Mouse (Mus musculus) hindbrain, embryonic 16.5 days (tissue): ENCODE data around the gene Tdp2. TPM values are rescaled to one million over a fixed set of nuclear protein-coding genes. Genes with fewer than 3 reads are reported as not detected.

Experiments
- ATAC-seq: fragments of 200-750 bp; cut with Nextera tagmentation; 2 replicates; pipeline ENCODE4 v1.8.0; 2017; ENCODE audit warnings: moderate TSS enrichment, moderate library complexity
- H3K27ac ChIP-seq: fragments of 300-500 bp; sonication (generic); 2 replicates; pipeline ENCODE4 v1.5.1; 2014; ENCODE audit warnings: low read depth, mild to moderate bottlenecking, control low read depth, low read length, moderate library complexity
- H3K27me3 ChIP-seq: fragments of 300-500 bp; sonication (generic); replicated peaks from 2 replicates; pipeline ENCODE4 v1.6.1; 2014; ENCODE audit warnings: low read length; ENCODE audit not compliant: control insufficient read depth, insufficient read depth
- H3K36me3 ChIP-seq: fragments of 300-500 bp; sonication (generic); 2 replicates; pipeline ENCODE4 v1.6.1; 2014; ENCODE audit warnings: mild to moderate bottlenecking, low read length, moderate library complexity, mixed read lengths; ENCODE audit not compliant: control insufficient read depth, insufficient read depth
- H3K4me1 ChIP-seq: fragments of 300-500 bp; sonication (generic); 2 replicates; pipeline ENCODE4 v1.6.1; 2014; ENCODE audit warnings: low read depth, low read length; ENCODE audit not compliant: control insufficient read depth, insufficient read depth
- H3K4me2 ChIP-seq: fragments of 300-500 bp; sonication (generic); 2 replicates; pipeline ENCODE4 v1.6.1; 2014; ENCODE audit warnings: mild to moderate bottlenecking, low read length, control low read depth, moderate library complexity
- H3K4me3 ChIP-seq: fragments of 300-500 bp; sonication (generic); 2 replicates; pipeline ENCODE4 v1.5.1; 2014; ENCODE audit warnings: mild to moderate bottlenecking, low read length, control low read depth, moderate library complexity
- H3K9ac ChIP-seq: fragments of 300-500 bp; sonication (generic); 2 replicates; pipeline ENCODE4 v1.6.1; 2014; ENCODE audit warnings: low read depth, mild to moderate bottlenecking, control low read depth, low read length, moderate library complexity
- H3K9me3 ChIP-seq: fragments of 300-500 bp; sonication (generic); 2 replicates; pipeline ENCODE4 v1.6.1; 2014; ENCODE audit warnings: mild to moderate bottlenecking, low read length, moderate library complexity; ENCODE audit not compliant: control insufficient read depth
- WGBS: fragments of 180-500 bp; shearing (Covaris S2); extraction: QIAGEN DNeasy Blood & Tissue Kit; methylation state at CpG from one replicate; pipeline ENCODE4 v1.1.7; 2014; 5-methylcytosine and 5-hydroxymethylcytosine counted together
- polyA plus RNA-seq: library from polyadenylated mRNA; unstranded; fragments of >200 nt; fragmentation: Nextera tagmentation; extraction: Ambion mirVana; gene quantifications from 2 replicates; pipeline ENCODE4 v1.2.1, GENCODE M21; 2015

Gene Tdp2
- polyA plus RNA-seq, 1 experiment from 2014 or later = 35.4 TPM

GRCm38 (mm10) chr13:24799925-24800673 is 31.4 kb upstream of the Tdp2 start:
- H3K9ac ChIP-seq = peak overlapping the region; percentile 98
- H3K9me3 ChIP-seq = no peaks in the 10 kb centered on the region
- H3K4me1 ChIP-seq = peaks cover 17% of the 10 kb centered on the region
- under 1% methylated on average over 31 of the region's 31 CpGs for WGBS
- ATAC-seq = peak; percentile 60
- H3K36me3 ChIP-seq = no peaks in the 10 kb centered on the region
- H3K27ac ChIP-seq = peak overlapping the region; percentile 99
- H3K4me2 ChIP-seq = peak overlapping the region; percentile 82
- no peaks in the 10 kb centered on the region for H3K27me3 ChIP-seq
- peak overlapping the region; percentile 99 for H3K4me3 ChIP-seq

- Histone ChIP-seq H3K27ac (peak overlapping the region; percentile 99), H3K4me3 (peak overlapping the region; percentile 99), H3K9me3 (no peaks in the 10 kb centered on the region), H3K36me3 (no peaks in the 10 kb centered on the region), H3K27me3 (no peaks in the 10 kb centered on the region), H3K4me1 (peaks cover 17% of the 10 kb centered on the region), H3K4me2 (peak overlapping the region; percentile 82), H3K9ac (peak overlapping the region; percentile 98)
- peak; percentile 96 for ATAC-seq
- 0% methylated on average over 42 of the region's 42 CpGs for WGBS
These were observed 30.7 kb upstream of the Tdp2 start for GRCm38 (mm10) chr13:24800674-24801307.

GRCm38 (mm10) chr13:24801308-24801921 is 30.1 kb upstream of the Tdp2 start, which contains the start of gene BC005537:
TSS of gene BC005537 (plus strand) at chr13:24801657.
- Histone ChIP-seq H3K27ac (peak within 1 kb of the TSS; percentile 99), H3K4me2 (peak within 1 kb of the TSS; percentile 82), H3K4me3 (peak within 1 kb of the TSS; percentile 99), H3K27me3 (no peaks in the 10 kb centered on the region), H3K36me3 (no peaks in the 10 kb centered on the region), H3K9ac (peak within 1 kb of the TSS; percentile 98), H3K9me3 (no peaks in the 10 kb centered on the region), H3K4me1 (peaks cover 17% of the 10 kb centered on the region)
- WGBS = under 1% methylated on average over 50 of the region's 74 CpGs
- peak; percentile 55 for ATAC-seq

GRCm38 (mm10) chr13:24802131-24802691 is 29.3 kb upstream of the Tdp2 start:
- H3K27ac ChIP-seq = peak overlapping the region; percentile 99
- ATAC-seq = no peak

GRCm38 (mm10) chr13:24803196-24803595 is 28.3 kb upstream of the Tdp2 start:
- H3K36me3 ChIP-seq = peaks cover 10% of the 10 kb centered on the region
- no peak overlapping the region for H3K27ac ChIP-seq
- peak overlapping the region; percentile 82 for H3K4me2 ChIP-seq
- H3K9ac ChIP-seq = no peak overlapping the region
- no peak for ATAC-seq
- no peaks in the 10 kb centered on the region for H3K9me3 ChIP-seq
- WGBS = 19% methylated on average over 2 of the region's 2 CpGs
- peak overlapping the region; percentile 99 for H3K4me3 ChIP-seq
- H3K27me3 ChIP-seq = no peaks in the 10 kb centered on the region
- H3K4me1 ChIP-seq = peaks cover 17% of the 10 kb centered on the region

More at GRCm38 (mm10) chr13:24802131-24802691, 29.3 kb upstream of the Tdp2 start:
- Histone ChIP-seq H3K4me2 (peak overlapping the region; percentile 82), H3K4me1 (peaks cover 17% of the 10 kb centered on the region), H3K9ac (peak overlapping the region; percentile 98), H3K36me3 (peaks cover 3% of the 10 kb centered on the region), H3K9me3 (no peaks in the 10 kb centered on the region), H3K4me3 (peak overlapping the region; percentile 99), H3K27me3 (no peaks in the 10 kb centered on the region)
- WGBS = under 1% methylated on average over 26 of the region's 26 CpGs

GRCm38 (mm10) chr13:24806079-24806478 is 25.4 kb upstream of the Tdp2 start:
- H3K4me3 ChIP-seq = no peak overlapping the region
- H3K4me1 ChIP-seq = peaks cover 17% of the 10 kb centered on the region
- H3K36me3 ChIP-seq = peaks cover 20% of the 10 kb centered on the region
- no peak overlapping the region for H3K27ac ChIP-seq
- ATAC-seq = no peak
- H3K9me3 ChIP-seq = no peaks in the 10 kb centered on the region
- H3K4me2 ChIP-seq = no peak overlapping the region
- no peaks in the 10 kb centered on the region for H3K27me3 ChIP-seq
- no peak overlapping the region for H3K9ac ChIP-seq

- H3K4me2 ChIP-seq = no peak overlapping the region
- no peak for ATAC-seq
- WGBS = 89% methylated on average over 2 of the region's 2 CpGs
- no peak overlapping the region for H3K9ac ChIP-seq
- H3K36me3 ChIP-seq = peaks cover 35% of the 10 kb centered on the region
- no peak overlapping the region for H3K27ac ChIP-seq
- no peak overlapping the region for H3K4me3 ChIP-seq
- H3K4me1 ChIP-seq = no peaks in the 10 kb centered on the region
- no peaks in the 10 kb centered on the region for H3K27me3 ChIP-seq
- no peaks in the 10 kb centered on the region for H3K9me3 ChIP-seq
These were observed 19.0 kb upstream of the Tdp2 start for GRCm38 (mm10) chr13:24812521-24812920.

- Histone ChIP-seq H3K4me2 (no peak overlapping the region), H3K9me3 (no peaks in the 10 kb centered on the region), H3K9ac (no peak overlapping the region), H3K27ac (no peak overlapping the region), H3K36me3 (peaks cover 34% of the 10 kb centered on the region), H3K4me3 (no peak overlapping the region), H3K27me3 (no peaks in the 10 kb centered on the region), H3K4me1 (no peaks in the 10 kb centered on the region)
- no peak for ATAC-seq
- 86% methylated on average over 1 of the region's 1 CpGs for WGBS
These were observed 16.9 kb upstream of the Tdp2 start for GRCm38 (mm10) chr13:24814616-24815015.
